Mouse (Mus musculus) hindbrain, embryonic 15.5 days (tissue): ENCODE data around the gene Ehbp1l1. TPM values are rescaled to one million over a fixed set of nuclear protein-coding genes. Genes with fewer than 3 reads are reported as not detected.

Source experiments
- ATAC-seq: fragments of 200-750 bp; cut with Nextera tagmentation; 2 replicates; pipeline ENCODE4 v1.8.0; 2017; ENCODE audit warnings: low read depth, moderate number of reproducible peaks, moderate TSS enrichment; ENCODE audit not compliant: low FRiP score
- H3K27ac ChIP-seq: fragments of 300-500 bp; sonication (generic); replicated peaks from 2 replicates; pipeline ENCODE4 v1.5.1; 2015; ENCODE audit warnings: mild to moderate bottlenecking, inconsistent platforms
- H3K27me3 ChIP-seq: fragments of 300-500 bp; sonication (generic); 2 replicates; pipeline ENCODE4 v1.6.1; 2015; ENCODE audit warnings: control low read depth, inconsistent platforms
- H3K36me3 ChIP-seq: fragments of 300-500 bp; sonication (generic); 2 replicates; pipeline ENCODE4 v1.6.1; 2015; ENCODE audit warnings: control low read depth, inconsistent platforms
- H3K4me1 ChIP-seq: fragments of 300-500 bp; sonication (generic); replicated peaks from 2 replicates; pipeline ENCODE4 v1.6.1; 2015; ENCODE audit warnings: control low read depth, inconsistent platforms
- H3K4me2 ChIP-seq: fragments of 300-500 bp; sonication (generic); 2 replicates; pipeline ENCODE4 v1.6.1; 2015; ENCODE audit warnings: moderate library complexity, mild to moderate bottlenecking, inconsistent platforms
- H3K4me3 ChIP-seq: fragments of 300-500 bp; sonication (generic); 2 replicates; pipeline ENCODE4 v1.5.1; 2015; ENCODE audit warnings: mild to moderate bottlenecking, inconsistent platforms
- H3K9ac ChIP-seq: fragments of 300-500 bp; sonication (generic); 2 replicates; pipeline ENCODE4 v1.6.1; 2015; ENCODE audit warnings: inconsistent platforms
- H3K9me3 ChIP-seq: fragments of 300-500 bp; sonication (generic); 2 replicates; pipeline ENCODE4 v1.6.1; 2016; ENCODE audit warnings: control low read depth, inconsistent platforms
- WGBS: fragments of 180-500 bp; shearing (Covaris S2); methylation state at CpG from one replicate; pipeline ENCODE4 v1.1.7; 2015; 5-methylcytosine and 5-hydroxymethylcytosine counted together
- polyA plus RNA-seq: library from polyadenylated mRNA; unstranded; fragments of >200 nt; fragmentation: Nextera tagmentation; extraction: Ambion mirVana; gene quantifications from 2 replicates; pipeline ENCODE4 v1.2.1, GENCODE M21; 2015

Ehbp1l1 gene
- polyA plus RNA-seq, 1 experiment from 2014 or later: 19.7 TPM

GRCm38 (mm10) chr19:5729444-5729815, 3.3 kb upstream of the Ehbp1l1 start, which contains the start of gene Fam89b:
TSS of gene Fam89b (minus strand) at chr19:5729653.
- peak within 1 kb of the TSS; percentile 94 for H3K9ac ChIP-seq
- under 1% methylated on average over 37 of the region's 37 CpGs for WGBS
- peak within 1 kb of the TSS; percentile 81 for H3K4me3 ChIP-seq
- no peaks in the 10 kb centered on the region for H3K9me3 ChIP-seq
- H3K4me1 ChIP-seq: peaks cover 67% of the 10 kb centered on the region
- peak within 1 kb of the TSS; percentile 97 for H3K4me2 ChIP-seq
- no peaks in the 10 kb centered on the region for H3K27me3 ChIP-seq
- H3K36me3 ChIP-seq: no peaks in the 10 kb centered on the region
- peak within 1 kb of the TSS; percentile 91 for H3K27ac ChIP-seq
- peak; percentile 82 for ATAC-seq

- H3K36me3 ChIP-seq: no peaks in the 10 kb centered on the region
- H3K4me2 ChIP-seq: peak overlapping the region; percentile 97
- H3K4me3 ChIP-seq: peak overlapping the region; percentile 81
- H3K9ac ChIP-seq: peak overlapping the region; percentile 94
- no peaks in the 10 kb centered on the region for H3K27me3 ChIP-seq
- H3K27ac ChIP-seq: peak overlapping the region; percentile 91
- H3K4me1 ChIP-seq: peaks cover 68% of the 10 kb centered on the region
- WGBS: 4% methylated on average over 37 of the region's 37 CpGs
- ATAC-seq: peak; percentile 7; the same call in 1 of the 2 replicates
- no peaks in the 10 kb centered on the region for H3K9me3 ChIP-seq
Measured at GRCm38 (mm10) chr19:5728631-5729443, 2.7 kb upstream of the Ehbp1l1 start.

GRCm38 (mm10) chr19:5727701-5728100, 1.6 kb upstream of the Ehbp1l1 start:
- 4% methylated on average over 14 of the region's 14 CpGs for WGBS

GRCm38 (mm10) chr19:5726961-5727578, 953 bp upstream of the Ehbp1l1 start:
- H3K4me3 ChIP-seq: peak overlapping the region; percentile 81
- peak overlapping the region; percentile 97 for H3K4me2 ChIP-seq
- peak overlapping the region; percentile 94 for H3K9ac ChIP-seq
- no peaks in the 10 kb centered on the region for H3K27me3 ChIP-seq
- H3K9me3 ChIP-seq: no peaks in the 10 kb centered on the region
- WGBS: 80% methylated on average over 15 of the region's 15 CpGs
- H3K4me1 ChIP-seq: peaks cover 68% of the 10 kb centered on the region
- H3K36me3 ChIP-seq: 0 out of 2 replicates have a peak, but pooled peaks cover 6% of the 10 kb centered on the region
- ATAC-seq: no peak
- H3K27ac ChIP-seq: peak overlapping the region; percentile 53; the same call in 1 of the 2 replicates

More at GRCm38 (mm10) chr19:5727701-5728100, 1.6 kb upstream of the Ehbp1l1 start:
- peaks cover 68% of the 10 kb centered on the region for H3K4me1 ChIP-seq
- H3K4me2 ChIP-seq: peak overlapping the region; percentile 97
- ATAC-seq: no peak
- no peaks in the 10 kb centered on the region for H3K27me3 ChIP-seq
- H3K27ac ChIP-seq: peak overlapping the region; percentile 91
- H3K9me3 ChIP-seq: no peaks in the 10 kb centered on the region
- 0 out of 2 replicates have a peak, but pooled peaks cover 6% of the 10 kb centered on the region for H3K36me3 ChIP-seq
- H3K4me3 ChIP-seq: peak overlapping the region; percentile 81
- H3K9ac ChIP-seq: peak overlapping the region; percentile 94

GRCm38 (mm10) chr19:5725029-5725707, 949 bp downstream of the Ehbp1l1 start:
- Histone ChIP-seq H3K9me3 (no peaks in the 10 kb centered on the region), H3K36me3 (peaks cover 21% of the 10 kb centered on the region), H3K9ac (no peak overlapping the region; the same call in 1 of the 2 replicates), H3K4me3 (peak overlapping the region; percentile 29), H3K27me3 (no peaks in the 10 kb centered on the region), H3K27ac (0 out of 2 replicates have a peak overlapping the region, but pooled peaks have one; percentile 3), H3K4me1 (peaks cover 51% of the 10 kb centered on the region), H3K4me2 (peak overlapping the region; percentile 97)
- ATAC-seq: no peak
- WGBS: 72% methylated on average over 12 of the region's 12 CpGs

GRCm38 (mm10) chr19:5724549-5724941, 1.6 kb downstream of the Ehbp1l1 start:
- Histone ChIP-seq H3K4me2 (peak overlapping the region; percentile 97), H3K36me3 (peaks cover 27% of the 10 kb centered on the region), H3K9ac (no peak overlapping the region; the same call in 1 of the 2 replicates), H3K4me1 (peaks cover 45% of the 10 kb centered on the region), H3K27ac (0 out of 2 replicates have a peak overlapping the region, but pooled peaks have one; percentile 3), H3K27me3 (no peaks in the 10 kb centered on the region), H3K9me3 (no peaks in the 10 kb centered on the region), H3K4me3 (no peak overlapping the region)
- 75% methylated on average over 7 of the region's 7 CpGs for WGBS
- no peak for ATAC-seq

- peaks cover 29% of the 10 kb centered on the region for H3K36me3 ChIP-seq
Measured at GRCm38 (mm10) chr19:5723934-5724548, 2.1 kb downstream of the Ehbp1l1 start.

GRCm38 (mm10) chr19:5722848-5723425, 3.2 kb downstream of the Ehbp1l1 start:
- Histone ChIP-seq H3K27ac (no peak overlapping the region), H3K4me1 (peaks cover 35% of the 10 kb centered on the region), H3K9me3 (no peaks in the 10 kb centered on the region), H3K4me2 (no peak overlapping the region), H3K36me3 (peaks cover 38% of the 10 kb centered on the region), H3K4me3 (no peak overlapping the region), H3K9ac (no peak overlapping the region), H3K27me3 (no peaks in the 10 kb centered on the region)
- 92% methylated on average over 7 of the region's 7 CpGs for WGBS
- no peak for ATAC-seq

More at GRCm38 (mm10) chr19:5723934-5724548, 2.1 kb downstream of the Ehbp1l1 start:
- ATAC-seq: no peak
- WGBS: 64% methylated on average over 4 of the region's 4 CpGs
- Histone ChIP-seq H3K4me2 (peak overlapping the region; percentile 97; the same call in 1 of the 2 replicates), H3K9ac (no peak overlapping the region), H3K4me3 (no peak overlapping the region), H3K9me3 (no peaks in the 10 kb centered on the region), H3K27me3 (no peaks in the 10 kb centered on the region), H3K4me1 (peaks cover 44% of the 10 kb centered on the region), H3K27ac (no peak overlapping the region)

- Histone ChIP-seq H3K9ac (no peak overlapping the region), H3K27ac (no peak overlapping the region), H3K4me3 (no peak overlapping the region), H3K36me3 (peaks cover 42% of the 10 kb centered on the region), H3K27me3 (no peaks in the 10 kb centered on the region), H3K4me1 (peaks cover 29% of the 10 kb centered on the region), H3K9me3 (no peaks in the 10 kb centered on the region), H3K4me2 (no peak overlapping the region)
- WGBS: 93% methylated on average over 6 of the region's 6 CpGs
- ATAC-seq: no peak
Measured at GRCm38 (mm10) chr19:5721233-5721632, 4.9 kb downstream of the Ehbp1l1 start.

GRCm38 (mm10) chr19:5716955-5717354, 9.2 kb downstream of the Ehbp1l1 start:
- Histone ChIP-seq H3K27ac (peak overlapping the region; percentile 26; the same call in 1 of the 2 replicates), H3K4me1 (peaks cover 32% of the 10 kb centered on the region), H3K4me2 (peak overlapping the region; percentile 52), H3K4me3 (no peak overlapping the region), H3K9me3 (no peaks in the 10 kb centered on the region), H3K9ac (no peak overlapping the region), H3K36me3 (peaks cover 40% of the 10 kb centered on the region), H3K27me3 (no peaks in the 10 kb centered on the region)
- 46% methylated on average over 10 of the region's 10 CpGs for WGBS
- no peak for ATAC-seq
